Mouse (Mus musculus): ENCODE measurements around the gene Ptprn2. TPM values are rescaled to one million over a fixed set of nuclear protein-coding genes. Genes with fewer than 3 reads are reported as not detected.

Ptprn2 gene
- polyA plus RNA-seq, 1 experiment from 2014 or later: 0.79 TPM

DNA sequence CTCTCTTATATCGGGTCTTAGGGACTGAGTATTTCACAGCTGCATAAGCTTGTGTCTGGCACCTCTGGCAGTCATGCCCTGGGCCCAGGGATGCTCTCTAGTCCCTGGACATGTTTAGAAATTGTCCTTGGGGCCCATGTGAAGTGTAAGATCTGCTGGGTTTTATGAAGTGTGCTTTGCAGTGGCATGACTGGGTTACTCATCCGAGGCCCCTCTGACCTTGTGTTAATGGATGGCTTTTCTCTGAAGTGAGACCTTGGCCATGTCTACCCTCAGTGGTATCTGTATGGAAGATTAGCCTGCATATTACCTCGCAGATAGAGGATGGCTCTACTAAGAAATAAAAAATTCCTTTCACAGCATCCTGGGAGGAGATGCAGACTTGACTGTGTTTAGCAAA is 464.2 kb downstream of the Ptprn2 start:
- Histone ChIP-seq H3K9ac (replicated peaks; ENCODE audit: low read length) (no peak overlapping the region), H3K4me3 (ENCODE audit: low read depth, low read length) (no peak overlapping the region), H3K4me2 (ENCODE audit: low read depth, low read length) (no peak overlapping the region), H3K9me3 (replicated peaks; ENCODE audit: control insufficient read depth, low read length) (no peaks in the 10 kb centered on the region), H3K4me1 (ENCODE audit: control insufficient read depth, insufficient read depth, low read length) (no peaks in the 10 kb centered on the region), H3K27me3 (ENCODE audit: control insufficient read depth, insufficient read depth, low read length) (no peaks in the 10 kb centered on the region), H3K36me3 (replicated peaks; ENCODE audit: control insufficient read depth, insufficient read depth, low read depth, low read length) (no peaks in the 10 kb centered on the region), H3K27ac (replicated peaks; ENCODE audit: low read depth, low read length) (no peak overlapping the region)
- no peak for ATAC-seq (replicated peaks; ENCODE audit: insufficient number of reproducible peaks, low FRiP score, low TSS enrichment, low read depth)
- WGBS: 86% methylated on average over 3 of the region's 3 CpGs
- DNase-seq (ENCODE audit: low spot score): no peak

DNA sequence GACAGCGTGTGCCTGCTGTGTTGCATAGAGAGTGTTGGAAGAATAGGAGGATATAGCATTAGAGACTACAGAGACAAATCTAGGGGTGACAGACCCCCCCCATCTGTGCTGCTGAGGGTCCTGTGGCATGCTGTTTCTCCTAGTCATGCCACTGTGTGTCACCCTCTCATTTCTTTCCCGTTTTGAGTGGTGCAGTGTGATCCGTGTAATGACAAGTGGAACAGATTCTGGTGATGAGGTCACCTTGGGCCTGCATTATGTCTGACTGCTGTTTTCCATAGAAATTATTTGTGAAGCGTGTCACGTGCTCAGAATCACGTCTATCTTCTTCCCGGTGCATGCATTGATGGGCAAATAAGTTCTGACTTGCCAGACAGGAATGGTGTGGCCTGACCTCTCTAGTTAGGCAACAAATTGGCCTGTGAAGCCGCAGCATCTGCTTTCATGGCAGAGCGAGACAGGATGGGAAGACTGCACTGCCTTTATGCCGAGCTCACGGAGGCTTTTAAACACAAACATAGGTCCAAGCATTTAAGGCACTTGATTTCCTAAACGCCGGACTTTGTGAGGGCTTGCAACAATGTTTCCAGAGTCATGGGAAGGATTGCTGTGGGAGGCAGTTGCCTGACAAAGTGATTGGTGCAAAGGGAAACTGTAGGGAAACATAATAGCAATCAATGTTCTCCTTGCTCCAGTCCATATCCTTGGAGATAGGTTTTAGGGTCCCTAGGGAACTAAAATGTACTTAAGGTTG is 467.1 kb downstream of the Ptprn2 start:
- no peak overlapping the region for H3K4me2 ChIP-seq (ENCODE audit: low read depth, low read length)
- H3K27ac ChIP-seq (replicated peaks; ENCODE audit: low read depth, low read length): no peak overlapping the region
- no peak overlapping the region for H3K9ac ChIP-seq (replicated peaks; ENCODE audit: low read length)
- H3K4me3 ChIP-seq (ENCODE audit: low read depth, low read length): no peak overlapping the region
- ATAC-seq (replicated peaks; ENCODE audit: insufficient number of reproducible peaks, low FRiP score, low TSS enrichment, low read depth) (no peak), DNase-seq (ENCODE audit: low spot score) (no peak)
- H3K4me1 ChIP-seq (ENCODE audit: control insufficient read depth, insufficient read depth, low read length): no peaks in the 10 kb centered on the region
- H3K36me3 ChIP-seq (replicated peaks; ENCODE audit: control insufficient read depth, insufficient read depth, low read depth, low read length): no peaks in the 10 kb centered on the region
- no peaks in the 10 kb centered on the region for H3K27me3 ChIP-seq (ENCODE audit: control insufficient read depth, insufficient read depth, low read length)
- no peaks in the 10 kb centered on the region for H3K9me3 ChIP-seq (replicated peaks; ENCODE audit: control insufficient read depth, low read length)
- 84% methylated on average over 13 of the region's 13 CpGs for WGBS

DNA sequence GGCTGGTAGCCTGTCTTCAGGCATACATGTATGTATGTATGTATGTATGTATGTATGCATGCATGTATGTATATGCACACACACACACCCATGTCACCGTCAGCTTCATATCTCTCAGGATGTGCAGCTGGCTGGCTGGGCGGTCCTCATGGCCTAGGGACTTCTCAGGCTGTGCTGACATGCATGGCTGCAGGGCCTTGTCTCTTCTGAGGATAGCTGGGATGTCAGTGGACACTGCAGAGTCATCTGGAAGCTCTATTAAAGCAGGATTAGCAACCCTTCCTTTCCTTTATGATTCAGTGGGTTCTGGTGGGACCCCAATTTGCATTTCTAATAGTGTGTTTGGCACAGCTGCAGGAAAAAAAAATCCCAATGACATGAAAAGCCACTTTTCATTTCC is 473.6 kb downstream of the Ptprn2 start:
- Histone ChIP-seq H3K36me3 (replicated peaks; ENCODE audit: control insufficient read depth, insufficient read depth, low read depth, low read length) (no peaks in the 10 kb centered on the region), H3K4me3 (ENCODE audit: low read depth, low read length) (no peak overlapping the region), H3K27ac (replicated peaks; ENCODE audit: low read depth, low read length) (no peak overlapping the region), H3K4me2 (ENCODE audit: low read depth, low read length) (no peak overlapping the region), H3K4me1 (ENCODE audit: control insufficient read depth, insufficient read depth, low read length) (no peaks in the 10 kb centered on the region), H3K27me3 (ENCODE audit: control insufficient read depth, insufficient read depth, low read length) (no peaks in the 10 kb centered on the region), H3K9ac (replicated peaks; ENCODE audit: low read length) (no peak overlapping the region), H3K9me3 (replicated peaks; ENCODE audit: control insufficient read depth, low read length) (no peaks in the 10 kb centered on the region)
- ATAC-seq (replicated peaks; ENCODE audit: insufficient number of reproducible peaks, low FRiP score, low TSS enrichment, low read depth) (no peak), DNase-seq (ENCODE audit: low spot score) (no peak)
- WGBS: 78% methylated on average over 2 of the region's 2 CpGs

DNA sequence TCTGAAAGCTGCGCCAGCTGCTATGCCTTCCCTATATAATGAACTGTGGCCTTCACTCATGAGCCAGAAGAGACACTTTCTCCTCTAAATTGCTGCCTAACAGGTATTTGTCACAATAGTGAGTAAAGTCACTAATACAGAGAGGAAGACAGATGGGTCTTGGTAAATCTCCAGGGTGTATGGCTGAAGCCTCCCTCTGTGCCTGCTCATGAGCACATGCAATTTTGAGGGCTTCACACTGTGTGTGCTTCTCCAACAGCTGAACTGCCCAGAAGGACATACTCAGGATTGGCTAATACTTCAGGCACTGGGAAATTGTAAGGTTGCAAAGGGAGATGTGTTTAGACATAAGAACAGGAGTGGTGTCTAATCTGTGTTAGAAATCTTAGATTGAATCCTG is 478.4 kb downstream of the Ptprn2 start:
- ATAC-seq (replicated peaks; ENCODE audit: insufficient number of reproducible peaks, low FRiP score, low TSS enrichment, low read depth) (no peak), DNase-seq (ENCODE audit: low spot score) (no peak)
- H3K4me2 ChIP-seq (ENCODE audit: low read depth, low read length): no peak overlapping the region
- H3K9ac ChIP-seq (replicated peaks; ENCODE audit: low read length): no peak overlapping the region
- 100% methylated on average over 1 of the region's 1 CpGs for WGBS
- H3K36me3 ChIP-seq (replicated peaks; ENCODE audit: control insufficient read depth, insufficient read depth, low read depth, low read length): no peaks in the 10 kb centered on the region
- no peaks in the 10 kb centered on the region for H3K9me3 ChIP-seq (replicated peaks; ENCODE audit: control insufficient read depth, low read length)
- no peaks in the 10 kb centered on the region for H3K27me3 ChIP-seq (ENCODE audit: control insufficient read depth, insufficient read depth, low read length)
- H3K4me1 ChIP-seq (ENCODE audit: control insufficient read depth, insufficient read depth, low read length): no peaks in the 10 kb centered on the region
- H3K4me3 ChIP-seq (ENCODE audit: low read depth, low read length): no peak overlapping the region
- no peak overlapping the region for H3K27ac ChIP-seq (replicated peaks; ENCODE audit: low read depth, low read length)

DNA sequence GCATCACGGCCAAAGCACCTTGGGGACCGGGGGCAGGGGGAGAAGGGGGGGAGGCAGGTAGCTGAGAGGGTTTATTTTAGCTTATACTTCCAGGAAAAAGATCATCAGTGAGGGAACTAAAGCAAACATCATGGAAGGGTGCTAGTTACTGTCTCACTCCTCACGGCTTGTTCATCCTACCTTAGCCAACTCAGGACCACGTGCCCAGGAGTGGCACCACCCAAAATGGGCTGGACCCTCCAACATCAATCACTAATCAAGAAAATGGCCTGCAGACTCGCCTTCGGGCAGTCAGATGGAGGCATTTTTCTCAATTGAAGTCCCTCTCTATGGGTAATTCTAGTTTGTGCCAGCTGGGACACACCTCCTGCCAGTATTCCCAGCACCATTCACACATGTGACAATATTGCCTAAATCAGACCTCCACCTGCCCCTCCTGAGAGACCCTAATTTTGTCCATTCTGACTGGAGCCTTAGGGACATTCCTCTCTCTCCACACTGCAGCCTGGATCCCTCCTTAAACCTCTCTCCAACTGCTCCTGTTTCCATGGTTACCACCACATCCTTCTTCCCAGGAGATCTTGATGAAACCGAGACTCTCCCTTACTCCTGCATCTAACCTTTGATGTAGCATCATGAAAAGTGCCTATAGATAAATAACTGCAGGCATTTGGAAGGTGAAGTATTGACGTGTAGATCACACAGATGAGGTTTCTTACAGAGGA is 482.9 kb downstream of the Ptprn2 start:
- Histone ChIP-seq H3K36me3 (replicated peaks; ENCODE audit: control insufficient read depth, insufficient read depth, low read depth, low read length) (no peaks in the 10 kb centered on the region), H3K4me3 (ENCODE audit: low read depth, low read length) (no peak overlapping the region), H3K9ac (replicated peaks; ENCODE audit: low read length) (no peak overlapping the region), H3K27ac (replicated peaks; ENCODE audit: low read depth, low read length) (no peak overlapping the region), H3K27me3 (ENCODE audit: control insufficient read depth, insufficient read depth, low read length) (no peaks in the 10 kb centered on the region), H3K4me2 (ENCODE audit: low read depth, low read length) (no peak overlapping the region), H3K4me1 (ENCODE audit: control insufficient read depth, insufficient read depth, low read length) (no peaks in the 10 kb centered on the region), H3K9me3 (replicated peaks; ENCODE audit: control insufficient read depth, low read length) (no peaks in the 10 kb centered on the region)
- DNase-seq (ENCODE audit: low spot score) (no peak), ATAC-seq (replicated peaks; ENCODE audit: insufficient number of reproducible peaks, low FRiP score, low TSS enrichment, low read depth) (no peak)
- 59% methylated on average over 8 of the region's 8 CpGs for WGBS

DNA sequence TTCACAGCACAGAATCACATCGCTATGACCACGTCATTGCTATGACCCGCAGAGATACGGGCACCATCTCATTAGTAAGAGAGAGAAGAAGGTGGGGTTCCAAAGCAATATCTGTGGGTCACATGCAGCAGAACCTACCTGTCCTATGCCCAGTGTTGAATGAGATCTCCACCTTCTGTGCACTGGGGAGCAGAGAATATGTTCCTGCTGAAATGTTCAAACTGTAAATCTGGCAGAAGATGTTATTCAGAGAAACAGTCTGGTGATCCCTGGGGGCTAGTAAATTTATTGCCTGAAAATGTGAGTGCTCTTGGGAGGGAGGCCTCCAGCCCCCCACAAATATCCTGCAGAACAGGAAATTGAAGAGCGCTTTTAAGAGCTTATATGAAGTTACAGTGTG is 490.0 kb downstream of the Ptprn2 start:
- no peak overlapping the region for H3K4me3 ChIP-seq (ENCODE audit: low read depth, low read length)
- H3K4me2 ChIP-seq (ENCODE audit: low read depth, low read length): no peak overlapping the region
- no peaks in the 10 kb centered on the region for H3K4me1 ChIP-seq (ENCODE audit: control insufficient read depth, insufficient read depth, low read length)
- no peaks in the 10 kb centered on the region for H3K27me3 ChIP-seq (ENCODE audit: control insufficient read depth, insufficient read depth, low read length)
- no peak overlapping the region for H3K9ac ChIP-seq (replicated peaks; ENCODE audit: low read length)
- no peak overlapping the region for H3K27ac ChIP-seq (replicated peaks; ENCODE audit: low read depth, low read length)
- ATAC-seq (replicated peaks; ENCODE audit: insufficient number of reproducible peaks, low FRiP score, low TSS enrichment, low read depth) (no peak), DNase-seq (ENCODE audit: low spot score) (no peak)
- no peaks in the 10 kb centered on the region for H3K36me3 ChIP-seq (replicated peaks; ENCODE audit: control insufficient read depth, insufficient read depth, low read depth, low read length)
- 84% methylated on average over 5 of the region's 5 CpGs for WGBS
- H3K9me3 ChIP-seq (replicated peaks; ENCODE audit: control insufficient read depth, low read length): no peaks in the 10 kb centered on the region

DNA sequence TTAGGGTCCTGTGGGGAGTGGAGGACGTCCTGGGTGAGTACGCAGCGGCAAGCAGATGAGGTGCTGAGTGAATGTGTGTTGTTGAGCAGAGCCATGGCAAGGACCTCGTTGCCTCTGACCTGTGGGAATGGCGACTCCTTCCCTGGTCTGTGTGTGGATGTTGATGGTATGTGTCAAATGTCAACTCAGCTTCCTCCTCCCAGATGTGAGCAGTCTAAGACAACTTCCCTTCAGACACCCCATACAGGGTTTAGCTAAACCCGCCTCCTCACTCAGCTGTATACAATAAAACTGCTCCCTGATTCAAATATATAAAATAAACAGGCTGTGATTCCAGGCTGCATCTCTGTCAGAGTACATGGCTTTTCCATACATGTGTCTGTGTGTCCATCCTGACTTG is 491.5 kb downstream of the Ptprn2 start:
- no peak overlapping the region for H3K9ac ChIP-seq (replicated peaks; ENCODE audit: low read length)
- WGBS: 74% methylated on average over 6 of the region's 6 CpGs
- H3K4me1 ChIP-seq (ENCODE audit: control insufficient read depth, insufficient read depth, low read length): no peaks in the 10 kb centered on the region
- H3K36me3 ChIP-seq (replicated peaks; ENCODE audit: control insufficient read depth, insufficient read depth, low read depth, low read length): no peaks in the 10 kb centered on the region
- no peak overlapping the region for H3K4me2 ChIP-seq (ENCODE audit: low read depth, low read length)
- no peaks in the 10 kb centered on the region for H3K27me3 ChIP-seq (ENCODE audit: control insufficient read depth, insufficient read depth, low read length)
- DNase-seq (ENCODE audit: low spot score): no peak
- H3K9me3 ChIP-seq (replicated peaks; ENCODE audit: control insufficient read depth, low read length): no peaks in the 10 kb centered on the region
- H3K4me3 ChIP-seq (ENCODE audit: low read depth, low read length): no peak overlapping the region
- no peak overlapping the region for H3K27ac ChIP-seq (replicated peaks; ENCODE audit: low read depth, low read length)
- no peak for ATAC-seq (replicated peaks; ENCODE audit: insufficient number of reproducible peaks, low FRiP score, low TSS enrichment, low read depth)

DNA sequence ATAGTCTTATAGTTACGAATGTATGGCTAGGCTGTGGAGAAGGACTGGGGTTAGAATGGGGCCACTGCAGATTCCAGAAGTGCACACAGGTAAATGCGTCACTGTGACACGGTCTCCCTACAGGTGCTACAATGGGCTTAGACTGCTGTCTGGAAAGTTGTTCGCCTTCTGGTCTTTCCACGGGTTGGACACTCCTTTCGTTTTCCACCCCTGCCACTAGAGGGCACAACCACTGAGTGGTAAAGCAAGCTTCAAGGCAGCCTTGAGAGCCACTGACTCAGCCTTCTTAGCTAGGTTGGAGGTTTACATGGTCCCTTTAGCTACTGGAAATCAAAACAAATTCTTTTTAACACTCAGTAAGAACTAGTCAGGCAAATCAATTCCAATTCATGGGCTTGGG is 492.7 kb downstream of the Ptprn2 start:
- no peak for DNase-seq (ENCODE audit: low spot score)
- H3K4me2 ChIP-seq (ENCODE audit: low read depth, low read length): no peak overlapping the region
- H3K9me3 ChIP-seq (replicated peaks; ENCODE audit: control insufficient read depth, low read length): no peaks in the 10 kb centered on the region
- 86% methylated on average over 6 of the region's 6 CpGs for WGBS
- no peaks in the 10 kb centered on the region for H3K27me3 ChIP-seq (ENCODE audit: control insufficient read depth, insufficient read depth, low read length)
- H3K4me3 ChIP-seq (ENCODE audit: low read depth, low read length): no peak overlapping the region
- H3K4me1 ChIP-seq (ENCODE audit: control insufficient read depth, insufficient read depth, low read length): no peaks in the 10 kb centered on the region
- H3K36me3 ChIP-seq (replicated peaks; ENCODE audit: control insufficient read depth, insufficient read depth, low read depth, low read length): no peaks in the 10 kb centered on the region
- H3K27ac ChIP-seq (replicated peaks; ENCODE audit: low read depth, low read length): no peak overlapping the region
- no peak overlapping the region for H3K9ac ChIP-seq (replicated peaks; ENCODE audit: low read length)
- no peak for ATAC-seq (replicated peaks; ENCODE audit: insufficient number of reproducible peaks, low FRiP score, low TSS enrichment, low read depth)
